Mouse (Mus musculus) liver, postnatal 0 days (tissue): Measurements from ENCODE around the gene Anxa9. TPM values are rescaled to one million over a fixed set of nuclear protein-coding genes. Genes with fewer than 3 reads are reported as not detected.

Source experiments
- ATAC-seq: fragments of 200-750 bp; cut with Nextera tagmentation; 2 replicates; pipeline ENCODE4 v1.8.0; 2017; ENCODE audit warnings: mild to moderate bottlenecking, moderate library complexity
- DNase-seq: peaks from one replicate; pipeline ENCODE4 v3.0.0-alpha.2; 2016
- H3K27ac ChIP-seq: fragments of 300-500 bp; sonication (generic); 2 replicates; pipeline ENCODE4 v1.5.1; 2014; ENCODE audit warnings: antibody characterized with exemption, moderate library complexity, mild to moderate bottlenecking, low read depth
- H3K27me3 ChIP-seq: fragments of 300-500 bp; sonication (generic); 2 replicates; pipeline ENCODE4 v1.6.1; 2014; ENCODE audit warnings: low read length, control low read depth, mixed read lengths; ENCODE audit not compliant: insufficient read depth
- H3K36me3 ChIP-seq: fragments of 300-500 bp; sonication (generic); replicated peaks from 2 replicates; pipeline ENCODE4 v1.6.1; 2014; ENCODE audit warnings: mild to moderate bottlenecking, control low read depth, low read length, moderate library complexity, mixed read lengths; ENCODE audit not compliant: insufficient read depth
- H3K4me1 ChIP-seq: fragments of 300-500 bp; sonication (generic); 2 replicates; pipeline ENCODE4 v1.6.1; 2014; ENCODE audit warnings: antibody characterized with exemption, mild to moderate bottlenecking, control low read depth; ENCODE audit not compliant: insufficient read depth
- H3K4me2 ChIP-seq: fragments of 300-500 bp; sonication (generic); 2 replicates; pipeline ENCODE4 v1.6.1; 2014; ENCODE audit warnings: low read depth, mild to moderate bottlenecking, low read length, moderate library complexity, mixed read lengths
- H3K4me3 ChIP-seq: fragments of 300-500 bp; sonication (generic); 2 replicates; pipeline ENCODE4 v1.5.1; 2014; ENCODE audit warnings: low read depth, low read length
- H3K9ac ChIP-seq: fragments of 300-500 bp; sonication (generic); replicated peaks from 2 replicates; pipeline ENCODE4 v1.6.1; 2014; ENCODE audit warnings: mild to moderate bottlenecking, moderate library complexity
- H3K9me3 ChIP-seq: fragments of 300-500 bp; sonication (generic); 2 replicates; pipeline ENCODE4 v1.6.1; 2016; ENCODE audit warnings: mild to moderate bottlenecking, control low read depth, low read length, mixed read lengths
- CTCF ChIP-seq: sonication (generic); IDR thresholded peaks from 2 replicates; pipeline ENCODE4 v1.5.1; 2016; ENCODE audit warnings: antibody characterized with exemption, low read depth
- EP300 ChIP-seq: IDR thresholded peaks from 2 replicates; pipeline ENCODE4 v1.6.1; 2016; ENCODE audit warnings: antibody characterized with exemption, low read depth, mild to moderate bottlenecking
- WGBS: fragments of 180-500 bp; shearing (Covaris S2); extraction: QIAGEN DNeasy Blood & Tissue Kit; methylation state at CpG from one replicate; pipeline ENCODE4 v1.1.7; 2014; ENCODE audit not compliant: insufficient replicate concordance; 5-methylcytosine and 5-hydroxymethylcytosine counted together
- polyA plus RNA-seq: library from polyadenylated mRNA; unstranded; fragments of >200 nt; fragmentation: Nextera tagmentation; extraction: Ambion mirVana; gene quantifications from 2 replicates; pipeline ENCODE4 v1.2.1, GENCODE M21; 2015

The Anxa9 gene
- polyA plus RNA-seq, 1 experiment from 2014 or later: 1.2 TPM

DNA sequence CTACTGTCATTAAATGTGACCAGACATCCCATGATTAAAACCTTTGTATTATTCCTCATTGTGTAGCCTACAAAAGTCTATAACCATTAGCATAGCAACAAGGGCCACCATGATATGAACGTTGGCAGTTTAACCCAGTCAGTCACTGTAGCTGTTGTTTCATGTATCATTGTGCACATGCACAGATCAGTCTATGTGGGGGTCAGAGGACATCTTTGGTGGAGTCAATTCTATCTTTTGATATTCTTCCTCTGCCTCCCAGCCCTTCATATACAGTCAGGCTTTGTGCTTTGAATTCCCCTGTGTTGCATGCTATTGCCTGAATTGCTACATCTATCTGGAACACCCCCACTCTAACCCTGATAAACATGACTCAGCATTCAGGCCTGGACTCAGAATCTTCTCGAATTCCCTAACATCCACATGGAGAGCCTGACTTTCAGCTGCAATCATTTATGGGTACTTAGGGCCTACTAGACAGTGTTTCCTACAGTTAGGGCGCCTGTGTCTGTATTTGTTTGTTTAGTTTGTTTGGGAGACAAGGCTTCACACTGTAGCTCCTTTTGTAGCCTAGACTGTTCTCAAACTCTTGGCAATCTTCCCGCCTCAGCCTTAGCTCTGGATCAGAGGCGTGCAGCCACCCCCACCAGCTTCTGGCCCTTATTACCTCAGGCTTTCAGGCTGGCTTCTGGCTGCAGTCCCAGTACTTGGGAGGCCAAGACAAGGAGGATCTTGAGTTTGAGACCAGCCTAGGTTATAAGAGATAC lies 60.3 kb downstream of the Anxa9 start:
- H3K9me3 ChIP-seq: no peaks in the 10 kb centered on the region
- peak; percentile 47 for ATAC-seq

More for the DNA sequence above, 60.3 kb downstream of the Anxa9 start:
- Histone ChIP-seq H3K4me2 (no peak overlapping the region), H3K27ac (no peak overlapping the region), H3K27me3 (no peaks in the 10 kb centered on the region), H3K4me3 (no peak overlapping the region), H3K36me3 (no peaks in the 10 kb centered on the region), H3K4me1 (peaks cover 5% of the 10 kb centered on the region), H3K9ac (no peak overlapping the region)
- 66% methylated on average over 5 of the region's 5 CpGs for WGBS
- no peak for DNase-seq
- TF ChIP-seq CTCF: no peak
- TF ChIP-seq EP300: no peak

Other genes with a start within 250 kb of the Anxa9 start
- gene Pip5k1a, start 200.2 kb downstream of the Anxa9 start, polyA plus RNA-seq: 6.4 and 7.1 TPM in 2 replicates
- 27.4 and 27.9 TPM in 2 replicates for gene Vps72, start 196.2 kb downstream of the Anxa9 start, polyA plus RNA-seq
- 0.19 and 1.5 TPM in 2 replicates for gene Tmod4, start 182.7 kb downstream of the Anxa9 start, polyA plus RNA-seq
- 19.3 and 23.7 TPM in 2 replicates for gene Scnm1, start 173.2 kb downstream of the Anxa9 start, polyA plus RNA-seq
- 6.7 and 7.0 TPM in 2 replicates for gene Lysmd1, start 173.1 kb downstream of the Anxa9 start, polyA plus RNA-seq
- 13.0 and 13.1 TPM in 2 replicates for gene Tnfaip8l2, start 164.8 kb downstream of the Anxa9 start, polyA plus RNA-seq
- 0.28 and 0.71 TPM in 2 replicates for gene Sema6c, start 146.7 kb downstream of the Anxa9 start, polyA plus RNA-seq
- gene Gabpb2, start 89.3 kb downstream of the Anxa9 start, polyA plus RNA-seq: 2.5 and 3.9 TPM in 2 replicates
- gene Cdc42se1, start 78.4 kb downstream of the Anxa9 start, polyA plus RNA-seq: 31.7 and 32.3 TPM in 2 replicates
- 2.0 and 2.3 TPM in 2 replicates for gene Mllt11, start 75.0 kb downstream of the Anxa9 start, polyA plus RNA-seq
- gene Gm128, start 65.6 kb downstream of the Anxa9 start, polyA plus RNA-seq: 0.08 TPM in 1 of 2 replicates, not detected in the other
- not detected in 2 replicates for gene Bnipl, start 56.0 kb downstream of the Anxa9 start, polyA plus RNA-seq
- gene Mindy1, start 25.8 kb downstream of the Anxa9 start, polyA plus RNA-seq: 41.4 and 42.8 TPM in 2 replicates
- 10.6 and 10.7 TPM in 2 replicates for gene Prune1, start 25.1 kb downstream of the Anxa9 start, polyA plus RNA-seq
- 124 and 125 TPM in 2 replicates for gene Cers2, start 7.6 kb upstream of the Anxa9 start, polyA plus RNA-seq
- 6.3 and 6.6 TPM in 2 replicates for gene Setdb1, start 50.0 kb upstream of the Anxa9 start, polyA plus RNA-seq
- gene 4930558C23Rik, start 95.7 kb upstream of the Anxa9 start, polyA plus RNA-seq: not detected in 2 replicates
- 7.9 and 9.4 TPM in 2 replicates for gene Arnt, start 127.2 kb upstream of the Anxa9 start, polyA plus RNA-seq
- 2.0 and 2.3 TPM in 2 replicates for gene Ctsk, start 192.1 kb upstream of the Anxa9 start, polyA plus RNA-seq
- 89.4 and 92.8 TPM in 2 replicates for gene Ctss, start 219.6 kb upstream of the Anxa9 start, polyA plus RNA-seq